Mouse (Mus musculus) cerebellum, adult 2 months (tissue): Measurements from ENCODE around the gene Snrnp25.

Source experiments
- CTCF ChIP-seq: fragments of 200-500 bp; IDR thresholded peaks from 2 replicates; pipeline ENCODE4 v1.5.1; 2011; ENCODE audit warnings: low read depth, mild to moderate bottlenecking, control low read depth, low read length, moderate library complexity, borderline replicate concordance; ENCODE audit not compliant: insufficient read depth
- POLR2A ChIP-seq: fragments of 200-500 bp; IDR thresholded peaks from 2 replicates; pipeline ENCODE4 v1.6.1; 2011; ENCODE audit warnings: low read length, control low read depth, borderline replicate concordance; ENCODE audit not compliant: insufficient read depth

- TF ChIP-seq CTCF, result peak; percentile 93
- TF ChIP-seq POLR2A, result no peak
Observed at GRCm38 (mm10) chr11:32216851-32217250, 11.6 kb downstream of the Snrnp25 start.
